Mouse (Mus musculus) central nervous system, embryonic 18 days (tissue): Measurements from ENCODE around the gene Chit1. TPM values are rescaled to one million over a fixed set of nuclear protein-coding genes. Genes with fewer than 3 reads are reported as not detected.

Experiments
- polyA plus RNA-seq: library from polyadenylated mRNA; depleted of rRNA; stranded (reverse); fragments of >200 nt; gene quantifications from 2 replicates; pipeline ENCODE4 v1.2.3, GENCODE M21; 2012; rRNA removed

Chit1 gene
- polyA plus RNA-seq: 0.19 and 0.21 TPM in 2 replicates

DNA sequence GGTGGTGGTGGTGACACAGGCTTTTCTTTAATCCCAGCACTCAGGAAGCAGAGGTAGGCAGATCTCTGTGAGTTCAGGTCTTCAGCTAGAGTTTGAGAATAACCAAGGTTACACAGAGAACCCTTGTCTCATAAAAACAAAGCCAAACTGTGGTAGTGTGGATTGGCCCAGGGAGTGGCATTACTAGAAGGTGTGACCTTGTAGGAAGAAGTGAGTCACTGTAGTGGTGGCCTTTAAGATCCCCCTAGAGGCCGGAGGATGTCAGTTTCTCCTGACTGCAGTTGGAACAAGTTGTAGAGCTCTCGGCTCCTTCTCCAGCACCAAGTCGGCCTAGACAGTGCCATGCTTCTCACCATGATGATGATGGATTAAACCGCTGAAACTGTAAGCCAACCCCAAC, at the start of gene Chit1:
Chit1 (plus strand) TSS at position 264 of the 400 bp plus-strand sequence.

DNA sequence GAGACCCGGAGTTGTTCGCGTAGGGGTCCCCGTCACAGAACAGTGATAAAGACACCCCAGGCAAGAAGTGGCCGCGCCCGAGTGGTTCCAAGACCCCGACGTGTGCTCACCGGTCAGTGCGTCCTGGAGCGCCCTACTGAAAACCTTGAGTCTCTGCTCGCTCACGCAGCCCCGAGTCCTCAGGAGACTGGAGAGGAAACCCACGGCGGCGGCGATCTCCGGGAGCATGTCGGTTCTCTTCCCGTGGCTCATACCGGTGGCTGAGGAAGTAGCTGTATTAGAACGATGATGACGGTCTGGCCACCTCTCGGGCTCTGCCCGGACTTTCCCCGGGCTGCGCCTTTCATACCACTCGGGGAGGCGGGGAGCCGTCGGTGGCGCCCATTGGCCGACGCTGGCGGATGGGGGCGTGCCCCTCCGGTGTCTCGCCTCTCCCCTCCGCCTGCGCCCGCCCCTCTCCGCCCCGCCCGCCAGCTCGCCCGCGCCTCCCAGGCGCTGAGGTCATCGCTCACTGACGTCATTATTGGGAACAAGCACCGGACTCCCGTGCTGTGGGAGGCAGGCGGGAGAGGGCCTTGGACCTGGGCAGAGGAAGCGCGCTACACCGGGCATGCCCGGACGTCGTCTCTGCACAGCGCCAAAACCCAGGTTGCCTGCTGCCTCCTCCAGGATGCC, 32.1 kb upstream of the Chit1 start, which contains the start of gene Btg2:
Btg2 (minus strand) TSS at position 319 of the 675 bp plus-strand sequence.

DNA sequence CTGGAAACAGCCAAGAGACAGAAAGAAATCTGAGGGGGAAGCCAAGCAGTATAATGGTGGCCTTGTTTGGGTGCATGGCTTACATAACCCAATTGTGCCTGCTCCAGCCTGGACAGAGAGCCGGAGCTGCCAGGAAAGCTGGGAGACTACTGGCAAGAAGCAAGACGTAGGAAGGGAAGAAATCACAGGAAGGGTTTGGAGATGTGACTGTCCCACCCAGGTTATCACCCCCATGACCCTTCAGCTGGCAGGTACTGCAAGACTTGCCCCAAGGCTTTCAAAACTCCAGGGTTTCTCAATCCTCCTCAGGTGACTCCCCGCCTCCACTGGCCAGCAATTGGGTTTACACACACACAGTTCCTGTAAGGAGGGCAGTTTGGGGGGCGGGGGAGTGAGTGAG, 71.0 kb downstream of the Chit1 start, which contains the start of gene Chil1:
Chil1 (plus strand) TSS at position 152 of the 400 bp plus-strand sequence.

GRCm38 (mm10) chr1:134193126-134193525, 82.1 kb downstream of the Chit1 start, which contains the start of gene Mybph:
TSS of gene Mybph (plus strand) at chr1:134193448.

Other genes with a start within 250 kb of the Chit1 start
- 6.0 and 6.4 TPM in 2 replicates for gene Optc, start 203.2 kb upstream of the Chit1 start, polyA plus RNA-seq
- 2.5 and 3.1 TPM in 2 replicates for gene Prelp, start 189.8 kb upstream of the Chit1 start, polyA plus RNA-seq
- gene Fmod, start 74.0 kb upstream of the Chit1 start, polyA plus RNA-seq: 6.4 and 9.4 TPM in 2 replicates
- 14.8 and 16.5 TPM in 2 replicates for gene Btg2, start 32.1 kb upstream of the Chit1 start, polyA plus RNA-seq
- 2.4 and 2.8 TPM in 2 replicates for gene Chil1, start 70.9 kb downstream of the Chit1 start, polyA plus RNA-seq
- gene Mybph, start 82.2 kb downstream of the Chit1 start, polyA plus RNA-seq: 0.44 and 1.4 TPM in 2 replicates
- gene Adora1, start 124.2 kb downstream of the Chit1 start, polyA plus RNA-seq: 31.6 and 36.9 TPM in 2 replicates
- 0.13 and 4.1 TPM in 2 replicates for gene Myog, start 178.7 kb downstream of the Chit1 start, polyA plus RNA-seq
- 61.0 and 61.3 TPM in 2 replicates for gene Ppfia4, start 221.7 kb downstream of the Chit1 start, polyA plus RNA-seq